Mouse (Mus musculus) ES-Bruce4 (cell line): ENCODE results near the gene Ccdc182.

ENCODE experiments used
- CTCF ChIP-seq: IDR thresholded peaks from one replicate; pipeline ENCODE4 v1.8.1; 2011; ENCODE audit warnings: low read depth, low read length
- EP300 ChIP-seq: IDR thresholded peaks from 2 replicates; pipeline ENCODE4 v1.6.1; 2011; ENCODE audit warnings: low read depth, low read length; ENCODE audit not compliant: insufficient read depth
- POLR2A ChIP-seq: IDR thresholded peaks from one replicate; pipeline ENCODE4 v1.8.1; 2011; ENCODE audit warnings: low read length; ENCODE audit not compliant: insufficient read depth

DNA sequence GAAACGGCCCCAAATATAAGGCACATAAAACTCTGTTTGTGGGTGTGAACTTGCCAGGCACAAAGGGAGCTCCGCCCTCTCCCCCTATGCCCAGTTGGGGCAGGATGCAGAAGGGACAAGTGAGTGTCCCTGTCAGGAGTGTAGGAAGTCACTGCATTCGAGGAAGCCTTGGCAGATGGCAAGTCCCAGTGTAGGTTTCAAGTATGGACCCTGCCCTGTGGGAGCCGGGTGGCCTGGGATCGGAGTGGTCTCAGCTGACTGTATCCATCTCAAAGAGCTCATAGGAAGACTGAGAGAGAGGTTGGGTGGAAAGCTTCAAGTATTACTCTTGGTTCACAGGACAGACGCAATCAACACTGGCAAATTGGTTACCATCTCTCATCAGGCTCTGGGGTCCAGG lies 17.9 kb upstream of the Ccdc182 start:
- TF ChIP-seq POLR2A = no peak
- no peak for TF ChIP-seq CTCF
- no peak for TF ChIP-seq EP300
